Mouse (Mus musculus) hindbrain, embryonic 16.5 days (tissue): ENCODE data around the gene Slc25a19. TPM values are rescaled to one million over a fixed set of nuclear protein-coding genes. Genes with fewer than 3 reads are reported as not detected.
A peak's percentile ranks its signal among the peaks of the same experiment; 100 is the strongest.
"Not testable (repeated sequence)": the region's sequence is repeated elsewhere in the genome, so short reads cannot be mapped to it uniquely, and the experiment has no call there.

Experiments
- ATAC-seq: fragments of 200-750 bp; cut with Nextera tagmentation; 2 replicates; pipeline ENCODE4 v1.8.0; 2017; ENCODE audit warnings: moderate TSS enrichment, moderate library complexity
- H3K27ac ChIP-seq: fragments of 300-500 bp; sonication (generic); 2 replicates; pipeline ENCODE4 v1.5.1; 2014; ENCODE audit warnings: low read depth, mild to moderate bottlenecking, control low read depth, low read length, moderate library complexity
- H3K27me3 ChIP-seq: fragments of 300-500 bp; sonication (generic); replicated peaks from 2 replicates; pipeline ENCODE4 v1.6.1; 2014; ENCODE audit warnings: low read length; ENCODE audit not compliant: control insufficient read depth, insufficient read depth
- H3K36me3 ChIP-seq: fragments of 300-500 bp; sonication (generic); 2 replicates; pipeline ENCODE4 v1.6.1; 2014; ENCODE audit warnings: mild to moderate bottlenecking, low read length, moderate library complexity, mixed read lengths; ENCODE audit not compliant: control insufficient read depth, insufficient read depth
- H3K4me1 ChIP-seq: fragments of 300-500 bp; sonication (generic); 2 replicates; pipeline ENCODE4 v1.6.1; 2014; ENCODE audit warnings: low read depth, low read length; ENCODE audit not compliant: control insufficient read depth, insufficient read depth
- H3K4me2 ChIP-seq: fragments of 300-500 bp; sonication (generic); 2 replicates; pipeline ENCODE4 v1.6.1; 2014; ENCODE audit warnings: mild to moderate bottlenecking, low read length, control low read depth, moderate library complexity
- H3K4me3 ChIP-seq: fragments of 300-500 bp; sonication (generic); 2 replicates; pipeline ENCODE4 v1.5.1; 2014; ENCODE audit warnings: mild to moderate bottlenecking, low read length, control low read depth, moderate library complexity
- H3K9ac ChIP-seq: fragments of 300-500 bp; sonication (generic); 2 replicates; pipeline ENCODE4 v1.6.1; 2014; ENCODE audit warnings: low read depth, mild to moderate bottlenecking, control low read depth, low read length, moderate library complexity
- H3K9me3 ChIP-seq: fragments of 300-500 bp; sonication (generic); 2 replicates; pipeline ENCODE4 v1.6.1; 2014; ENCODE audit warnings: mild to moderate bottlenecking, low read length, moderate library complexity; ENCODE audit not compliant: control insufficient read depth
- WGBS: fragments of 180-500 bp; shearing (Covaris S2); extraction: QIAGEN DNeasy Blood & Tissue Kit; methylation state at CpG from one replicate; pipeline ENCODE4 v1.1.7; 2014; 5-methylcytosine and 5-hydroxymethylcytosine counted together
- polyA plus RNA-seq: library from polyadenylated mRNA; unstranded; fragments of >200 nt; fragmentation: Nextera tagmentation; extraction: Ambion mirVana; gene quantifications from 2 replicates; pipeline ENCODE4 v1.2.1, GENCODE M21; 2015

The Slc25a19 gene
- polyA plus RNA-seq, 1 experiment from 2014 or later: 49.9 TPM

DNA sequence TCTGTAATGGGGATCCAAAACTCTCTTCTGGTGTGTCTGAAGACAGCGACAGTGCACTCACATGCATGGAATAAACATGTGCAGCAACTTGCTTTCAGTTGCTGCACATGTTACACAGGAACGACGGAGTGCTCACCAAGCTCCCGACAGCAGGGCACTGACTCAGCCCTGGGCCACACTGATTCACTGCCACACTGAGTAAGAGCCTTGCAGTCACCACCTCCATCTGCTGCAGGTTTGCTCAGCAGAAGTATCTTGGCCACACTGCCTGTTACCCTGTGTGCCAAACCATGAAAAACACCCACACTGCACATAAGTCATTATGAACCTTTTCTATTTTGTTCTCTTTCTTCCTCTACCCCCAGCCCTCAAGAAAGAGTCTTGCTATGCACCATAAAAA lies 32.3 kb upstream of the Slc25a19 start:
- WGBS: 96% methylated on average over 4 of the region's 4 CpGs
- ATAC-seq: no peak
- no peaks in the 10 kb centered on the region for H3K4me1 ChIP-seq

DNA sequence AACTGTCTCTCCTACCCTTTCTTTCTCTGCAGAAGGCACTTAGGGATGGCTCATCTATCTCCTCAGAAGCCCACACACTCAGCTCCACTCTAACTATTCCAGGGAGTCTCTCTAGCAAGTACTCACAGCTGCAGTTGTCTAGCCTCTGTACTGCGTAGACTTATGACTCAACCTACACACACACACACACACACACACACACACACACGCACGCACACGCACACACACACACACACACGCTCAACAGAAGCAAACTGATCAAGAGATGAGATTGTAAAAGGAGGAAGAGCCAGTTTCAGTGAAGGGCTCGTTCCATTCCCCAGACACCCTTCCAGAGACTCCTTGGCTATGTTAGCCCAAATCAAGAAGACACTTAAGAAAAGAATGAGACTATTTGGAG lies 30.4 kb upstream of the Slc25a19 start:
- H3K9ac ChIP-seq: no peak overlapping the region
- no peak overlapping the region for H3K4me3 ChIP-seq
- H3K36me3 ChIP-seq: no peaks in the 10 kb centered on the region
- no peaks in the 10 kb centered on the region for H3K9me3 ChIP-seq
- H3K4me2 ChIP-seq: no peak overlapping the region
- no peak overlapping the region for H3K27ac ChIP-seq
- H3K27me3 ChIP-seq: no peaks in the 10 kb centered on the region
- H3K4me1 ChIP-seq: no peaks in the 10 kb centered on the region
- 89% methylated on average over 6 of the region's 6 CpGs for WGBS
- ATAC-seq: no peak

More for the DNA sequence above, 32.3 kb upstream of the Slc25a19 start:
- Histone ChIP-seq H3K9ac (no peak overlapping the region), H3K36me3 (no peaks in the 10 kb centered on the region), H3K9me3 (no peaks in the 10 kb centered on the region), H3K27me3 (no peaks in the 10 kb centered on the region), H3K4me2 (no peak overlapping the region), H3K27ac (no peak overlapping the region), H3K4me3 (no peak overlapping the region)

DNA sequence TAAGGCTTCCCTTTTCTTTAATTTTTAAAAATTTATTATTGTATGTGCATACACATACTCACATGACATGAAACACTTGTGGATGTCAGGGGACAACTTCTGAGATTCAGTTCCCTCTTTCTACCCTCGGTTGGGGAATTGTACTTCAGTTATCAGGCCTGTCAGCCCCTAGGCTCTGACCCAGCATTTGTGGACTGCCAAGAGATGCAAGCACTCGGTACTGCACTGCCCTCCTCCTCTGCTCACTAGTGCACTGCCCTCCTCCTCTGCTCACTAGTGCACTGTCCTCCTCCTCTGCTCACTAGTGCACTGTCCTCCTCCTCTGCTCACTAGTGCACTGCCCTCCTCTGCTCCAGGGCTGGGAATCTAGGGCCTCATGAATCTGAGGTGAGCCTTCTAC lies 26.0 kb upstream of the Slc25a19 start:
- H3K27me3 ChIP-seq: no peaks in the 10 kb centered on the region
- H3K4me2 ChIP-seq: no peak overlapping the region
- no peak overlapping the region for H3K4me3 ChIP-seq
- 72% methylated on average over 2 of the region's 2 CpGs for WGBS
- H3K9me3 ChIP-seq: no peaks in the 10 kb centered on the region
- no peak overlapping the region for H3K27ac ChIP-seq
- H3K36me3 ChIP-seq: no peaks in the 10 kb centered on the region; the same call in 1 of the 2 replicates
- no peak overlapping the region for H3K9ac ChIP-seq
- no peak for ATAC-seq
- H3K4me1 ChIP-seq: no peaks in the 10 kb centered on the region; the same call in 1 of the 2 replicates

- ATAC-seq: no peak
- Histone ChIP-seq H3K4me3 (no peak overlapping the region), H3K36me3 (no peaks in the 10 kb centered on the region; the same call in none of the 2 replicates), H3K4me1 (no peaks in the 10 kb centered on the region; the same call in 1 of the 2 replicates), H3K4me2 (no peak overlapping the region), H3K9me3 (no peaks in the 10 kb centered on the region), H3K27me3 (no peaks in the 10 kb centered on the region), H3K9ac (no peak overlapping the region), H3K27ac (no peak overlapping the region)
- 84% methylated on average over 3 of the region's 3 CpGs for WGBS
These were observed 25.1 kb upstream of the Slc25a19 start for GRCm38 (mm10) chr11:115653194-115653593.

- no peak overlapping the region for H3K4me3 ChIP-seq
- ATAC-seq: no peak
- no peak overlapping the region for H3K9ac ChIP-seq
- H3K36me3 ChIP-seq: peaks cover 4% of the 10 kb centered on the region
- no peaks in the 10 kb centered on the region for H3K9me3 ChIP-seq
- WGBS: 89% methylated on average over 3 of the region's 3 CpGs
- H3K4me1 ChIP-seq: no peaks in the 10 kb centered on the region; the same call in 1 of the 2 replicates
- no peak overlapping the region for H3K4me2 ChIP-seq
- no peaks in the 10 kb centered on the region for H3K27me3 ChIP-seq
- no peak overlapping the region for H3K27ac ChIP-seq
These were observed 23.6 kb upstream of the Slc25a19 start for GRCm38 (mm10) chr11:115651680-115652079.

DNA sequence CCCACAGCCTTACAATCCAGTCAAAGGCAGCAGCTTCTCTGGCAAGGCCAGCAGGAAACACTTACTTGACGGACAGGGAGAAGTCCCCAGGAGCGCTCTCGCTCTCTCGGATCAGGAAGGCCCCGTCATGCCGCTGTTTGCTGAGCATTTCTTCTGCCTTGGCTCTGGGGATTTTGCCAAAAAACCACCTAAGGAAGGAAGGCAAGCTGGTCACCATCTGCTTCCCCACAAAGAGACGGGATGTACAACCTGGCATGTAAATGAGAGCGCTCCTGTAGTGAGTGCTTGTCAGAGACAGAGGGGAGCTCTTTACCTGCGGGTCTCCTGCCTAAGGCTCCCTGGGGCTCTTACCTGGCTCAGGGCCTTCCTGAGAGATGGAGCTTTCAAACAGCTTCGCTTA lies 21.6 kb upstream of the Slc25a19 start:
- Histone ChIP-seq H3K4me1 (no peaks in the 10 kb centered on the region; the same call in 1 of the 2 replicates), H3K27me3 (no peaks in the 10 kb centered on the region), H3K4me3 (no peak overlapping the region), H3K27ac (peak overlapping the region; percentile 58), H3K9ac (no peak overlapping the region), H3K4me2 (no peak overlapping the region), H3K36me3 (peaks cover 9% of the 10 kb centered on the region), H3K9me3 (no peaks in the 10 kb centered on the region)
- 39% methylated on average over 10 of the region's 10 CpGs for WGBS
- no peak for ATAC-seq

- Histone ChIP-seq H3K27ac (no peak overlapping the region), H3K27me3 (no peaks in the 10 kb centered on the region), H3K4me1 (no peaks in the 10 kb centered on the region; the same call in 1 of the 2 replicates), H3K36me3 (peaks cover 9% of the 10 kb centered on the region), H3K4me2 (no peak overlapping the region), H3K9me3 (no peaks in the 10 kb centered on the region), H3K4me3 (no peak overlapping the region), H3K9ac (no peak overlapping the region)
- no peak for ATAC-seq
- WGBS: 63% methylated on average over 6 of the region's 6 CpGs
These were observed 19.4 kb upstream of the Slc25a19 start for GRCm38 (mm10) chr11:115647459-115647858.

- Histone ChIP-seq H3K4me1 (no peaks in the 10 kb centered on the region; the same call in 1 of the 2 replicates), H3K27me3 (no peaks in the 10 kb centered on the region), H3K36me3 (peaks cover 9% of the 10 kb centered on the region; the same call in 1 of the 2 replicates), H3K4me3 (no peak overlapping the region), H3K27ac (no peak overlapping the region), H3K9me3 (no peaks in the 10 kb centered on the region), H3K4me2 (no peak overlapping the region), H3K9ac (no peak overlapping the region)
- ATAC-seq: no peak
- WGBS: 92% methylated on average over 9 of the region's 9 CpGs
These were observed 18.3 kb upstream of the Slc25a19 start for GRCm38 (mm10) chr11:115646439-115646838.

GRCm38 (mm10) chr11:115645498-115645897 lies 17.4 kb upstream of the Slc25a19 start:
- not testable (repeated sequence) for H3K4me3 ChIP-seq, ATAC-seq, H3K27me3 ChIP-seq, H3K4me2 ChIP-seq, H3K36me3 ChIP-seq, H3K4me1 ChIP-seq, H3K9ac ChIP-seq, H3K9me3 ChIP-seq, H3K27ac ChIP-seq
- WGBS: 82% methylated on average over 14 of the region's 14 CpGs

DNA sequence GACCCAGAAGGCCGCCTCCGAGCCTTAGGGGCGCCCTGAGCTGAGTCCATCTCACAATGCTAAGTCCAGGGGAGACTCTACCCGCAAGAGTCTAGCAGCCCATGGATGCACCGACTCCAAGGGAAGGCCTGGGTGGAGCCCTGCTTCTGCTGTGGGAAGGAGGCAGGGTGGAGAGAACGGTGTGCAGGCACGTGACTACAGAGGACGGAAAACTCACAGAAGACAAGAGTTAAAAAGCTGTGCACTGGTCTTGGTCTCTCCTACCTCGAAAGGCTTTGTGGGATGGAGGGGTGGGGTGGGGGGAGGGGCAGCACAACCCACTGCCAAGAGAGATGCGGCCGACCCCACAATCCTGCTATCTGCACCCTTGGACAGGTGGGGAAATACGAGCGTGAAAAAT lies 16.2 kb upstream of the Slc25a19 start:
- H3K27ac ChIP-seq: no peak overlapping the region
- H3K36me3 ChIP-seq: peaks cover 9% of the 10 kb centered on the region; the same call in 1 of the 2 replicates
- no peak overlapping the region for H3K4me2 ChIP-seq
- H3K4me3 ChIP-seq: no peak overlapping the region
- H3K9ac ChIP-seq: no peak overlapping the region
- no peaks in the 10 kb centered on the region for H3K9me3 ChIP-seq
- H3K27me3 ChIP-seq: no peaks in the 10 kb centered on the region
- no peak for ATAC-seq
- H3K4me1 ChIP-seq: no peaks in the 10 kb centered on the region
- WGBS: 95% methylated on average over 13 of the region's 13 CpGs
